ENCODE assay signal across 9 mouse cellular contexts in the genomic region with DNA sequence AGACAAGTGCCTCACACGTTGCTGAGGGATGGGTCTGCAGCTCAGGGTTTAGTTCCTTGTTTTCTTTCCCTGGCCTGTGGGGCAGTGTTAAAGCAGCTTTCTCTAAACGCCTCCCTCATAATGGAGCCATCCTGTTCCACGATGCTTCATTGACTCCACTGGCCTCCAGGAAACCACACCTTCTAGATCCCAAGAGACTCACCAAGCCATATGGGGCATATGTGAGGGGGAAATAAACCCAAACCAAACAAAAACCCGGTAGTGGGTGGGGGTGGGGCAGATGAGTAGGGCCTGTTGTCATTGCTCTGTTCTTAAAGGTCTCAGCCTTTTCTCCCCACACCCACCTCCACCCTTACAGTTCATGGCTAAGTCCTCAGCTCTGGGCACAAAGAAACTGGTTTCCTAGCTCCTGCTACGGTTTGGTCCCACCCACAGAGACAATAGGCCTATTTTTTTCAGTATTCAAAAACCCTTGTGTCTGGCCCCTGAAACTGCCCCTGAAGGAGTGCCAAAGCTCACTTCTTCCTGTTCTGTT. TPM values are rescaled to one million over a fixed set of nuclear protein-coding genes. Genes with fewer than 3 reads are reported as not detected.
A peak's percentile ranks its signal among the peaks of the same experiment; 100 is the strongest.
DNase-seq lines count a peak whose midpoint lies in the region; ATAC-seq and TF ChIP-seq lines count a peak whose summit lies in the region.
"Had no signal": no experiment of that assay in that cellular context is flagged by ENCODE, and none has a peak within 500 bp of the region (broad histone marks: within the 10 kb centered on the region; RNA-seq: fewer than 3 reads in every experiment).

No protein-coding gene starts in this region.

- H3K4me3 ChIP-seq in layer of hippocampus, adult 2 months = no peak overlapping the region
- no peak overlapping the region for H3K4me3 ChIP-seq in intestine, postnatal 0 days (ENCODE audit: low read depth, low read length)
- H3K4me3 ChIP-seq: limb, embryonic 13.5 days had no signal

- H3K27ac ChIP-seq in layer of hippocampus, adult 2 months = peak overlapping the region; percentile 66
- peak overlapping the region; percentile 75 for H3K27ac ChIP-seq in intestine, postnatal 0 days (ENCODE audit: low read depth, low read length)
- H3K27ac ChIP-seq: limb, embryonic 13.5 days had no signal

- no peaks in the 10 kb centered on the region for H3K36me3 ChIP-seq in intestine, postnatal 0 days (ENCODE audit: control insufficient read depth, insufficient read depth)
- H3K36me3 ChIP-seq: limb, embryonic 13.5 days had no signal

- H3K4me2 ChIP-seq in intestine, postnatal 0 days (replicated peaks; ENCODE audit: low read depth) = no peak overlapping the region
- H3K4me2 ChIP-seq: limb, embryonic 13.5 days had no signal

- no peaks in the 10 kb centered on the region for H3K9me3 ChIP-seq in intestine, postnatal 0 days (ENCODE audit: control insufficient read depth)
- H3K9me3 ChIP-seq: limb, embryonic 13.5 days had no signal

- no peaks in the 10 kb centered on the region for H3K27me3 ChIP-seq in intestine, postnatal 0 days (replicated peaks; ENCODE audit: control insufficient read depth, insufficient read depth, low read length)
- H3K27me3 ChIP-seq: limb, embryonic 13.5 days had no signal

- no peak for TF ChIP-seq CTCF in layer of hippocampus, adult 2 months (conservative IDR thresholded peaks at IDR 0.05)
- TF ChIP-seq CTCF in intestine, postnatal 0 days (IDR thresholded peaks at IDR 0.05; ENCODE audit: low read depth) = no peak

- 3% methylated on average over 5 of the region's 5 CpGs for WGBS in intestine, postnatal 0 days

- peaks cover 10% of the 10 kb centered on the region; the same call in 1 of the 2 replicates for H3K4me1 ChIP-seq in intestine, postnatal 0 days (replicated peaks; ENCODE audit: control insufficient read depth, insufficient read depth, low read length)

- peak; percentile 65 for ATAC-seq in intestine, postnatal 0 days

- no peak overlapping the region for H3K9ac ChIP-seq in intestine, postnatal 0 days (ENCODE audit: low read depth, low read length)
- H3K9ac ChIP-seq: limb, embryonic 13.5 days had no signal

- DNase-seq in layer of hippocampus, adult 2 months (ENCODE audit: low spot score in 2 of 2) = no peak
- DNase-seq in layer of hippocampus, adult 9-10 months (ENCODE audit: low spot score) = no peak
- DNase-seq in brain, adult 2 months (ENCODE audit: low read depth, low spot score) = peak; percentile 65
- DNase-seq in retina, embryonic 14.5 days (ENCODE audit: low spot score) = peak; percentile 20
- no peak for DNase-seq in cerebellum, postnatal 4 days (ENCODE audit: low spot score in 2 of 2)
- no peak for DNase-seq in ovary, postnatal 36 days (ENCODE audit: low spot score)
- no peak for DNase-seq in adrenal gland, adult (ENCODE audit: inconsistent age in 2 of 2, low spot score in 1 of 2)

RNA-seq across cellular contexts. Expression of gene Cxcl17, which starts 20.4 kb away (rescaled TPM):
- total RNA-seq in layer of hippocampus, adult 2 months (2021) = not detected
- polyA plus RNA-seq in intestine, postnatal 0 days (2015; fragmentation: Nextera tagmentation; extraction: Ambion mirVana) = 0.16 TPM in 1 of 2 replicates, not detected in the other

RNA-seq across cellular contexts. Expression of gene Lipe, which starts 34.6 kb away (rescaled TPM):
- 1 to 10 TPM; 9.1 to 10.0 TPM for total RNA-seq in layer of hippocampus, adult 2 months (2021)
- 15.0 and 17.5 TPM in 2 replicates for polyA plus RNA-seq in intestine, postnatal 0 days (2015; fragmentation: Nextera tagmentation; extraction: Ambion mirVana)

RNA-seq across cellular contexts. Expression of gene Ceacam1, which starts 44.3 kb away (rescaled TPM):
- 1 to 10 TPM; 3.2 to 4.2 TPM for total RNA-seq in layer of hippocampus, adult 2 months (2021)
- polyA plus RNA-seq in intestine, postnatal 0 days (2015; fragmentation: Nextera tagmentation; extraction: Ambion mirVana) = 59.1 and 92.6 TPM in 2 replicates

Comparison
In these comparisons a context has a peak if more than half of its experiments do, and no peak if none do; other contexts are left out.
1. DNase-seq: peak in brain, adult 2 months (single experiment) and retina, embryonic 14.5 days (single experiment); none in layer of hippocampus, adult 2 months (0 of 2), layer of hippocampus, adult 9-10 months (single experiment), cerebellum, postnatal 4 days (0 of 2), ovary, postnatal 36 days (single experiment) and adrenal gland, adult (0 of 2).